Mouse (Mus musculus) spleen, adult 2 months (tissue): Measurements from ENCODE around the gene Gopc.
A peak's percentile ranks its signal among the peaks of the same experiment; 100 is the strongest.

ENCODE experiments used
- CTCF ChIP-seq: fragments of 200-500 bp; IDR thresholded peaks from 2 replicates; pipeline ENCODE4 v1.5.1; 2011; ENCODE audit warnings: mild to moderate bottlenecking, inconsistent platforms; ENCODE audit not compliant: insufficient read depth, insufficient read length, insufficient replicate concordance; ENCODE audit errors: extremely low read depth
- POLR2A ChIP-seq: fragments of 200-500 bp; IDR thresholded peaks from 2 replicates; pipeline ENCODE4 v1.6.1; 2011; ENCODE audit warnings: low read depth, low read length, inconsistent platforms

GRCm38 (mm10) chr10:52384823-52385610, 3.1 kb upstream of the Gopc start:
- TF ChIP-seq CTCF (peak; percentile 85; the same call in 1 of the 2 replicates), POLR2A (no peak)
